In genomic region chr5:96574586-96574985, GRCm38 (mm10) we compare ENCODE assay signal across 12 mouse cellular contexts.
"Had no signal": no experiment of that assay in that cellular context is flagged by ENCODE, and none has a peak within 500 bp of the region (broad histone marks: within the 10 kb centered on the region; RNA-seq: fewer than 3 reads in every experiment).

No protein-coding gene starts in this region.

- H3K4me3 ChIP-seq: limb, embryonic 15.5 days; liver, embryonic 12.5 days; lung, embryonic 15.5 days; midbrain, embryonic 12.5 days; neural tube, embryonic 13.5 days had no signal

- H3K9me3 ChIP-seq: limb, embryonic 15.5 days; liver, embryonic 12.5 days; lung, embryonic 15.5 days; midbrain, embryonic 12.5 days; neural tube, embryonic 13.5 days had no signal

- H3K4me1 ChIP-seq: liver, embryonic 12.5 days; lung, embryonic 15.5 days; midbrain, embryonic 12.5 days; neural tube, embryonic 13.5 days had no signal

- DNase-seq: lung, postnatal 14 days; retina, postnatal 1 day; right cerebral cortex, postnatal 4 days; spleen, adult 18-20 months; thymus, adult 18-20 months; thymus, postnatal 14 days had no signal

- ATAC-seq: liver, embryonic 12.5 days; midbrain, embryonic 16.5 days had no signal

- H3K27ac ChIP-seq: limb, embryonic 15.5 days; liver, embryonic 12.5 days; lung, embryonic 15.5 days; midbrain, embryonic 12.5 days; neural tube, embryonic 13.5 days had no signal

- H3K36me3 ChIP-seq: liver, embryonic 12.5 days; lung, embryonic 15.5 days; midbrain, embryonic 12.5 days; neural tube, embryonic 13.5 days had no signal

- H3K27me3 ChIP-seq: limb, embryonic 15.5 days; liver, embryonic 12.5 days; lung, embryonic 15.5 days; midbrain, embryonic 12.5 days; neural tube, embryonic 13.5 days had no signal

- H3K4me2 ChIP-seq: limb, embryonic 15.5 days; liver, embryonic 12.5 days; lung, embryonic 15.5 days; midbrain, embryonic 12.5 days; neural tube, embryonic 13.5 days had no signal

- H3K9ac ChIP-seq: limb, embryonic 15.5 days; liver, embryonic 12.5 days; lung, embryonic 15.5 days; midbrain, embryonic 12.5 days; neural tube, embryonic 13.5 days had no signal
